Mouse (Mus musculus): ENCODE data around the gene C5ar2.

C5ar2 gene

DNA sequence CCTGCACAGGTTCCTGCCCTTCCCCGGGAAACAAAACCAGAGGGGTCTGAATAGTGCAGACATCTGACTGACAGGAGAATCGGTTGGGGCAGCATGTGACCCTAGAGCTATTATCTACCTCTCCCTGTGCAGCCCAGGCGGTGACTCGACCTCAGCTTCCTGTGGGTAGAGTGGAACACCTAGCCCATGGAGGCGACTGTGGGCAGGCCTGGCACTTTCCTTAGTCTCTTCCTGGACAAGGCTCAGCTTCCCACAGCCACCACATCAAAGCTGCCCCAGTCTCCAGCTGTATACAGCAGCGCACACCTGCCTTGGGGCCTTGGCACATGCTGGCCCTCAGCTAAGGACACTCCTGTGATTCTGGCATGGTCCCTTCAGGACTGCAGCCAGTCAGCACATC is 42.8 kb downstream of the C5ar2 start:
- DNase-seq (ENCODE audit: low read depth, low spot score): no peak

DNA sequence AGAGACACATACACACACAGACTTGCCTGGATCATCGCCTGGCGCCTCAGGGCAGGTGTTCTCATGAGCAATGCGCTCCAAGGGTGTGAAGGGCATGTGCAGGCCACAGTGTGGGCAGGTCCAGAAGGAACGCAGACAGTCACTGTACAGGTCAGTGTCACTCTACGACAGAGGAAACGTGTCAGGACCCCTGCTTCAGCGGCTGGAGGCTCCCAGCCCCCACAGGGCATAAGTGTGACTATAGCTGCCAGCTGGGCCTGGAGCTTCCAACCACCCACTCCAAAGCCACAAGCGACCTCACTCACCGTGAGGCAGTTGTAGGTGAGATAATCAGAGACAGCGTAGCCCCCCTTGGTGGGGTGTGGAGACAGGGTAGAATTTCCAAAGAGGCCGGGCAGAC is 45.4 kb downstream of the C5ar2 start:
- no peak for DNase-seq (ENCODE audit: low read depth, low spot score)

DNA sequence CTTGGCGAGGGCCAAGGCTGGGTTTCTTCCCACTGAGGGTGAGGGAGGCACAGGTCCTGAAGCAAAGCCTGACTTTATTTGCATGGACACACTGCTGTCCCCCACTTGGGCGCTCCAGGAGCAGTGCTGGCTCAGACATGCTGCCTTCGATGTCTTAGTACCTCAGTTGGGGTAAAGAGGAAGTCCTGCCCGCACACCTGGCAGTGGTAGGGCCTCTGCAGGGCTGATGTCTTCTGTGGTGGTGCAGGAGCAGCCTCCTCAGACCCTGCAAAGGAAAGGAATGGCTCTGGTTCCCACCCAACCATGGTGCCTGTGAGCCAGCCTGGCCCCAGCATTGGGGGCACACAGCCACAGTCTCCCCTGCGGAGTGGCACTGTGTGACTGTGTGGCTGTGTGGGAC is 46.8 kb downstream of the C5ar2 start:
- DNase-seq (ENCODE audit: low read depth, low spot score): no peak

DNA sequence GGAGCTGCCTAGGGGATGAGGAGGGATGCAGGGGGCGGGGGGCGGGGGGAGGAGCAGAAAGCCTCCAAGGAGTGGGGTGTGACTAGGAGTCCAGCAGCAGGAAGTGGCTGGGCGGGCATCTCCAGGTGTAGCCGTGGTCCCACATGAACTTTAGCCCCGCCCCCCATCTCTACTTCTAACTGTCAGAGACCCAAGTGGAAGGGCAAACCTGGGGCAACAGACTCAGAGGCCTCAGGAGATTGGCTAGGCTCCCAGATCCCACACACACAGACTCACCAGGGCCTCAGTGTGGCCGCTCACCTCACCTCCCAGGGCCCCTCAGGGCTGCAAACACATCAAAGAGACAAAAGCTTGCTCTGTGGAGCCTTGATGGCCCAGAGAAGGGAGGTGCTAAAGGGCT is 47.3 kb downstream of the C5ar2 start:
- no peak for DNase-seq (ENCODE audit: low read depth, low spot score)

DNA sequence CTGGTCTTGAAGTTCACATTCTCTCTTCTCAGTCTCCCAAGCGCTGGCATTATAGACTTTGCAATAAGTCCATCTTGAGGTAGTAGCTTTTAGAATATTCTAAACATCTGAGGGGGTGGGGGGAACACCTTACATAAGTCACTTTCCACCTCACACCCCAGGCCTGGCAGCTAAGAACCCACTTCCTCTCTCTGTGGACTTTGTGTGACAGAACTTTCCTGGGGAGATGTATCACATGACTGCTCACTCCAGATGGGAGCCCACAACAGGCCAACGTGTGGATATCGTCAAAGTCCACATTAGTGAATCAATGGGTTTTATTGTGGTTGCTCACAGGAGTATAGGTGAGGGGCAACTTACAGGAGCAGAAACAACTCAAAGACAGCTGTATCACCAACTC is 50.3 kb downstream of the C5ar2 start:
- DNase-seq (ENCODE audit: low read depth, low spot score): no peak

DNA sequence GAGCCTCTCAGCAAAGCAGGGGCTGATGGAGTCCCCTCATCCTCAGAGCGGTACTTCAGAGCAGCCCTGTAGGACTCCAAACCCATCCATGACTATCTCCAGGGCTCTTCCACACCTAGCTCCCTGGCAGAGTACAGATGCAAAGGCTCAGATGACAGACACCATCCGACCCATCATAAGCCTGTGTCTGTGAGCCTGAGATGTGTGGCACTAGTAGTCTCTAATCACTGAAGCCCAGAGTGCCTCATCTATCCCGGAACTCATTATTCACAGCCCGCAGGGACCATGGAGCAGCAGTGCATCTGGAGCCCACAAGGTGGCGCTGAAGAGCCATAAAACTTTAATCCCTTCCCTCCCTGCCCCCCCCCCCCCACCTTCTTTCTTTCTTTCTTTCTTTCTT is 51.6 kb downstream of the C5ar2 start:
- DNase-seq (ENCODE audit: low read depth, low spot score): peak; percentile 64

DNA sequence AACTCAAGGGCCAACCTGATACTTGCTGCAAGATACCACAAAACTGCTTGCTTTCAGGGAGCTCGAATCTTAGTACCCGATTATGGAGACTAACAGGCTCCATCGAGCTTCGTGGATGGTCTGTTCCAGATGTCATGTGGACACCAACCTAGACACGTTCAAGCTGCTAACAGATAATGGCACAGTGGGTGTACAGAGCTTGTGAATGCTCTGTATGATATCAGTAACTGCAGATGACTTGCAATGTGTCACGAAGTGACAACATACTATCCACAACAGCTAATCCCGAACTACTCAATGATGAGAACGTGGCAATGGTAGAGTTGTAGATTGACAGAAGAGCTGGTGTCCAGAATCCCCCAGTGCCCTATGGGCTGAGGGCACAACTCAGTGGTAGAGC is 56.5 kb downstream of the C5ar2 start:
- no peak for DNase-seq (ENCODE audit: low read depth, low spot score)

All from c-Kit-negative CD71-positive TER-119-positive erythroid progenitor cells, embryonic 14.5 days (primary cell).